Mouse (Mus musculus): ENCODE results near the gene Ptpn11. TPM values are rescaled to one million over a fixed set of nuclear protein-coding genes. Genes with fewer than 3 reads are reported as not detected.

Gene Ptpn11
- polyA plus RNA-seq, 1 experiment from 2014 or later = 22.9 TPM

- H3K27ac ChIP-seq (ENCODE audit: poor library complexity, severe bottlenecking) = no peak overlapping the region
- no peaks in the 10 kb centered on the region for H3K27me3 ChIP-seq (replicated peaks)
- no peaks in the 10 kb centered on the region for H3K36me3 ChIP-seq
- no peak overlapping the region for H3K4me3 ChIP-seq
- WGBS = 67% methylated on average over 14 of the region's 14 CpGs
- ATAC-seq (ENCODE audit: insufficient number of reproducible peaks, low FRiP score) = no peak
- no peak overlapping the region for H3K9ac ChIP-seq
- no peak overlapping the region for H3K4me2 ChIP-seq
- H3K9me3 ChIP-seq (replicated peaks) = no peaks in the 10 kb centered on the region
- H3K4me1 ChIP-seq (replicated peaks) = peaks cover 16% of the 10 kb centered on the region
Measured at GRCm38 (mm10) chr5:121114151-121114550, 77.0 kb downstream of the Ptpn11 start.

GRCm38 (mm10) chr5:121112390-121112789 is 78.8 kb downstream of the Ptpn11 start:
- no peaks in the 10 kb centered on the region for H3K9me3 ChIP-seq (replicated peaks)
- H3K4me1 ChIP-seq (replicated peaks) = peaks cover 13% of the 10 kb centered on the region
- no peak overlapping the region for H3K27ac ChIP-seq (ENCODE audit: poor library complexity, severe bottlenecking)
- no peak overlapping the region for H3K9ac ChIP-seq
- WGBS = 64% methylated on average over 5 of the region's 5 CpGs
- H3K4me2 ChIP-seq = no peak overlapping the region
- H3K27me3 ChIP-seq (replicated peaks) = no peaks in the 10 kb centered on the region
- no peak for ATAC-seq (ENCODE audit: insufficient number of reproducible peaks, low FRiP score)
- H3K4me3 ChIP-seq = no peak overlapping the region
- no peaks in the 10 kb centered on the region for H3K36me3 ChIP-seq

GRCm38 (mm10) chr5:121111106-121111915 is 79.9 kb downstream of the Ptpn11 start:
- no peak for ATAC-seq (ENCODE audit: insufficient number of reproducible peaks, low FRiP score)
- H3K27ac ChIP-seq (ENCODE audit: poor library complexity, severe bottlenecking) = no peak overlapping the region
- H3K4me2 ChIP-seq = no peak overlapping the region
- H3K4me3 ChIP-seq = no peak overlapping the region
- no peak overlapping the region for H3K9ac ChIP-seq
- no peaks in the 10 kb centered on the region for H3K36me3 ChIP-seq
- no peaks in the 10 kb centered on the region for H3K27me3 ChIP-seq (replicated peaks)
- no peaks in the 10 kb centered on the region for H3K9me3 ChIP-seq (replicated peaks)
- peaks cover 13% of the 10 kb centered on the region for H3K4me1 ChIP-seq (replicated peaks)
- WGBS = 88% methylated on average over 18 of the region's 18 CpGs

- Histone ChIP-seq H3K4me1 (replicated peaks) (peaks cover 3% of the 10 kb centered on the region; the same call in 1 of the 2 replicates), H3K9ac (no peak overlapping the region), H3K27ac (ENCODE audit: poor library complexity, severe bottlenecking) (no peak overlapping the region), H3K4me2 (no peak overlapping the region), H3K9me3 (replicated peaks) (no peaks in the 10 kb centered on the region), H3K27me3 (replicated peaks) (no peaks in the 10 kb centered on the region), H3K4me3 (no peak overlapping the region), H3K36me3 (no peaks in the 10 kb centered on the region)
- no peak for ATAC-seq (ENCODE audit: insufficient number of reproducible peaks, low FRiP score)
- WGBS = 77% methylated on average over 7 of the region's 7 CpGs
Measured at GRCm38 (mm10) chr5:121109185-121109584, 82.0 kb downstream of the Ptpn11 start.

GRCm38 (mm10) chr5:121106913-121107312 is 84.3 kb downstream of the Ptpn11 start:
- Histone ChIP-seq H3K27me3 (replicated peaks) (no peaks in the 10 kb centered on the region), H3K27ac (ENCODE audit: poor library complexity, severe bottlenecking) (no peak overlapping the region), H3K4me1 (replicated peaks) (no peaks in the 10 kb centered on the region), H3K9ac (no peak overlapping the region), H3K9me3 (replicated peaks) (no peaks in the 10 kb centered on the region), H3K4me2 (no peak overlapping the region), H3K4me3 (no peak overlapping the region), H3K36me3 (no peaks in the 10 kb centered on the region)
- ATAC-seq (ENCODE audit: insufficient number of reproducible peaks, low FRiP score) = no peak
- WGBS = 73% methylated on average over 3 of the region's 3 CpGs

- H3K4me2 ChIP-seq = no peak overlapping the region
- no peak for ATAC-seq (ENCODE audit: insufficient number of reproducible peaks, low FRiP score)
Measured at GRCm38 (mm10) chr5:121100886-121101580, 90.2 kb downstream of the Ptpn11 start.

GRCm38 (mm10) chr5:121100095-121100494 is 91.1 kb downstream of the Ptpn11 start:
- H3K4me3 ChIP-seq = no peak overlapping the region
- ATAC-seq (ENCODE audit: insufficient number of reproducible peaks, low FRiP score) = no peak
- H3K27ac ChIP-seq (ENCODE audit: poor library complexity, severe bottlenecking) = no peak overlapping the region
- H3K9me3 ChIP-seq (replicated peaks) = no peaks in the 10 kb centered on the region
- H3K27me3 ChIP-seq (replicated peaks) = no peaks in the 10 kb centered on the region
- H3K36me3 ChIP-seq = no peaks in the 10 kb centered on the region
- H3K4me2 ChIP-seq = no peak overlapping the region
- no peak overlapping the region for H3K9ac ChIP-seq
- H3K4me1 ChIP-seq (replicated peaks) = no peaks in the 10 kb centered on the region
- 25% methylated on average over 2 of the region's 2 CpGs for WGBS

More at GRCm38 (mm10) chr5:121100886-121101580, 90.2 kb downstream of the Ptpn11 start:
- no peaks in the 10 kb centered on the region for H3K36me3 ChIP-seq
- H3K27ac ChIP-seq (ENCODE audit: poor library complexity, severe bottlenecking) = no peak overlapping the region
- H3K9ac ChIP-seq = no peak overlapping the region
- no peaks in the 10 kb centered on the region for H3K4me1 ChIP-seq (replicated peaks)
- H3K9me3 ChIP-seq (replicated peaks) = no peaks in the 10 kb centered on the region
- H3K4me3 ChIP-seq = no peak overlapping the region
- no peaks in the 10 kb centered on the region for H3K27me3 ChIP-seq (replicated peaks)
- WGBS = 77% methylated on average over 9 of the region's 9 CpGs

GRCm38 (mm10) chr5:121097970-121098369 is 93.2 kb downstream of the Ptpn11 start:
- H3K27ac ChIP-seq (ENCODE audit: poor library complexity, severe bottlenecking) = no peak overlapping the region
- H3K36me3 ChIP-seq = no peaks in the 10 kb centered on the region
- no peak overlapping the region for H3K4me3 ChIP-seq
- no peaks in the 10 kb centered on the region for H3K9me3 ChIP-seq (replicated peaks)
- H3K4me1 ChIP-seq (replicated peaks) = no peaks in the 10 kb centered on the region
- WGBS = 72% methylated on average over 4 of the region's 4 CpGs
- H3K27me3 ChIP-seq (replicated peaks) = no peaks in the 10 kb centered on the region
- H3K4me2 ChIP-seq = no peak overlapping the region
- ATAC-seq (ENCODE audit: insufficient number of reproducible peaks, low FRiP score) = no peak
- H3K9ac ChIP-seq = no peak overlapping the region

- Histone ChIP-seq H3K36me3 (no peaks in the 10 kb centered on the region), H3K27me3 (replicated peaks) (no peaks in the 10 kb centered on the region), H3K4me3 (no peak overlapping the region), H3K4me1 (replicated peaks) (no peaks in the 10 kb centered on the region), H3K27ac (ENCODE audit: poor library complexity, severe bottlenecking) (no peak overlapping the region), H3K9ac (no peak overlapping the region), H3K4me2 (no peak overlapping the region), H3K9me3 (replicated peaks) (0 out of 2 replicates have a peak, but pooled peaks cover under 1% of the 10 kb centered on the region)
- no peak for ATAC-seq (ENCODE audit: insufficient number of reproducible peaks, low FRiP score)
- 85% methylated on average over 5 of the region's 5 CpGs for WGBS
Measured at GRCm38 (mm10) chr5:121096744-121097143, 94.5 kb downstream of the Ptpn11 start.

- Histone ChIP-seq H3K9me3 (replicated peaks) (peaks cover 11% of the 10 kb centered on the region), H3K27me3 (replicated peaks) (no peaks in the 10 kb centered on the region), H3K4me2 (no peak overlapping the region), H3K27ac (ENCODE audit: poor library complexity, severe bottlenecking) (no peak overlapping the region), H3K4me1 (replicated peaks) (no peaks in the 10 kb centered on the region), H3K4me3 (no peak overlapping the region), H3K36me3 (no peaks in the 10 kb centered on the region), H3K9ac (no peak overlapping the region)
- ATAC-seq (ENCODE audit: insufficient number of reproducible peaks, low FRiP score) = no peak
- WGBS = 66% methylated on average over 3 of the region's 3 CpGs
Measured at GRCm38 (mm10) chr5:121093281-121093680, 97.9 kb downstream of the Ptpn11 start.

GRCm38 (mm10) chr5:121089660-121090059 is 101.5 kb downstream of the Ptpn11 start:
- no peak overlapping the region for H3K27ac ChIP-seq (ENCODE audit: poor library complexity, severe bottlenecking)
- no peak overlapping the region for H3K4me2 ChIP-seq
- no peaks in the 10 kb centered on the region for H3K27me3 ChIP-seq (replicated peaks)
- H3K4me3 ChIP-seq = no peak overlapping the region
- H3K36me3 ChIP-seq = no peaks in the 10 kb centered on the region
- H3K9ac ChIP-seq = no peak overlapping the region
- 76% methylated on average over 7 of the region's 7 CpGs for WGBS
- no peak for ATAC-seq (ENCODE audit: insufficient number of reproducible peaks, low FRiP score)
- H3K9me3 ChIP-seq (replicated peaks) = peaks cover 11% of the 10 kb centered on the region
- no peaks in the 10 kb centered on the region for H3K4me1 ChIP-seq (replicated peaks)

Data from heart, embryonic 12.5 days (tissue).